Mouse (Mus musculus): ENCODE data around the gene Gpr87.

DNA sequence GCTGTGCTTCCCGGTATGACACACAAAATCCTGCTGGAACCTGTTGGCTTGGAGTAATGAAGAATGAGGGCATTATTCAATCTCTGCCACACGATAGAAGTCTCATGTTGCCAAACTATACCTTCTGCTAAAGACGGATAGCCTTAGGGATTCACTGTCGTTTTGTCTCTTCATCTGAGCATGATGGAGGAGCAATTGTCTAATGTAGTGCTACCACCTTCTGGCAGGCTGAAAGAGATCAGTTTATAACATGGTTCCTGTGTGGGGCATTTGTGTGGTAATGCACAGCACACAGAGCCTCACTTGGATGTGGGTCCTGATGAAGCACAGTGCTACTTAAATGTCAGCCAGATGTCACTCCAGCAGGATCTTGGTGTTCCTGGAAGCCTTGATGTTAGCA is 25.7 kb downstream of the Gpr87 start:
- no peak for TF ChIP-seq EP300 (IDR thresholded peaks at IDR 0.05; ENCODE audit: insufficient read depth, low read depth, low read length)
- TF ChIP-seq POLR2A (IDR thresholded peaks at IDR 0.05; ENCODE audit: insufficient read depth, low read depth, low read length) = no peak
- TF ChIP-seq CTCF (IDR thresholded peaks at IDR 0.05) = 0 out of 2 replicates have a peak, but pooled peaks have one; percentile 11

Data from heart, adult 2 months (tissue).